Mouse (Mus musculus) bone marrow, adult 2 months (tissue): ENCODE measurements around the gene Tifa. TPM values are rescaled to one million over a fixed set of nuclear protein-coding genes. Genes with fewer than 3 reads are reported as not detected.

Experiments
- H3K27ac ChIP-seq: fragments of 200-500 bp; 2 replicates; pipeline ENCODE4 v1.5.1; 2012; ENCODE audit warnings: low read depth, mild to moderate bottlenecking, control low read depth, inconsistent platforms, low read length; ENCODE audit not compliant: control insufficient read depth, poor library complexity, insufficient read depth
- H3K4me1 ChIP-seq: fragments of 200-500 bp; 2 replicates; pipeline ENCODE4 v1.6.1; 2011; ENCODE audit warnings: low read length; ENCODE audit not compliant: control insufficient read depth, insufficient read depth
- H3K4me3 ChIP-seq: fragments of 200-500 bp; replicated peaks from 2 replicates; pipeline ENCODE3; 2011; ENCODE audit warnings: mild to moderate bottlenecking, low read depth, low read length, control low read depth; ENCODE audit not compliant: control insufficient read depth
- CTCF ChIP-seq: fragments of 200-500 bp; IDR thresholded peaks from 2 replicates; pipeline ENCODE4 v1.5.1; 2011; ENCODE audit warnings: low read length, control low read depth; ENCODE audit not compliant: control insufficient read depth, insufficient read depth
- POLR2A ChIP-seq: fragments of 200-500 bp; IDR thresholded peaks from 2 replicates; pipeline ENCODE4 v1.6.1; 2011; ENCODE audit warnings: low read depth, mild to moderate bottlenecking, control low read depth, low read length, borderline replicate concordance; ENCODE audit not compliant: control insufficient read depth
- WGBS: fragments of 180-500 bp; shearing (Covaris S2); methylation state at CpG from one replicate; pipeline ENCODE4 v1.1.7; 2018; 5-methylcytosine and 5-hydroxymethylcytosine counted together
- polyA plus RNA-seq: library from polyadenylated mRNA; stranded (reverse); fragments of >200 nt; gene quantifications from 2 replicates; pipeline ENCODE4 v1.2.4, GENCODE M21; 2011; ENCODE audit warnings: low replicate concordance; ENCODE audit not compliant: missing spikeins, insufficient read depth, insufficient read length

The Tifa gene
- polyA plus RNA-seq, 1 experiment = 38.2 TPM

GRCm38 (mm10) chr3:127823886-127824863, 34.6 kb downstream of the Tifa start:
- TF ChIP-seq CTCF = no peak
- TF ChIP-seq POLR2A = no peak
- Histone ChIP-seq H3K4me1 (peaks cover 1% of the 10 kb centered on the region; the same call in 1 of the 2 replicates), H3K27ac (peak overlapping the region; percentile 88), H3K4me3 (no peak overlapping the region)
- WGBS = 33% methylated on average over 17 of the region's 17 CpGs

- 89% methylated on average over 7 of the region's 7 CpGs for WGBS
- no peak overlapping the region for H3K27ac ChIP-seq
Measured at GRCm38 (mm10) chr3:127826503-127826902, 36.9 kb downstream of the Tifa start.

GRCm38 (mm10) chr3:127827123-127827522, 37.5 kb downstream of the Tifa start:
- WGBS = 81% methylated on average over 7 of the region's 7 CpGs
- Histone ChIP-seq H3K27ac (no peak overlapping the region), H3K4me1 (peaks cover 1% of the 10 kb centered on the region; the same call in 1 of the 2 replicates), H3K4me3 (no peak overlapping the region)
- TF ChIP-seq CTCF (no peak), POLR2A (no peak)

More at GRCm38 (mm10) chr3:127826503-127826902, 36.9 kb downstream of the Tifa start:
- TF ChIP-seq CTCF (no peak), POLR2A (no peak)
- H3K4me3 ChIP-seq = no peak overlapping the region
- H3K4me1 ChIP-seq = peaks cover 1% of the 10 kb centered on the region; the same call in 1 of the 2 replicates

- TF ChIP-seq POLR2A = no peak
- no peak for TF ChIP-seq CTCF
- no peaks in the 10 kb centered on the region for H3K4me1 ChIP-seq
- H3K27ac ChIP-seq = no peak overlapping the region
- WGBS = 89% methylated on average over 10 of the region's 10 CpGs
- H3K4me3 ChIP-seq = no peak overlapping the region
Measured at GRCm38 (mm10) chr3:127830183-127830582, 40.6 kb downstream of the Tifa start.

GRCm38 (mm10) chr3:127831079-127831478, 41.5 kb downstream of the Tifa start:
- TF ChIP-seq CTCF (no peak), POLR2A (no peak)
- H3K4me1 ChIP-seq = no peaks in the 10 kb centered on the region; the same call in 1 of the 2 replicates
- WGBS = 29% methylated on average over 6 of the region's 6 CpGs
- H3K27ac ChIP-seq = no peak overlapping the region
- no peak overlapping the region for H3K4me3 ChIP-seq

- H3K4me1 ChIP-seq = no peaks in the 10 kb centered on the region; the same call in 1 of the 2 replicates
- no peak overlapping the region for H3K27ac ChIP-seq
- no peak for TF ChIP-seq CTCF
- TF ChIP-seq POLR2A = no peak
- no peak overlapping the region for H3K4me3 ChIP-seq
- 82% methylated on average over 4 of the region's 4 CpGs for WGBS
Measured at GRCm38 (mm10) chr3:127834040-127834439, 44.4 kb downstream of the Tifa start.

GRCm38 (mm10) chr3:127835594-127835993, 46.0 kb downstream of the Tifa start:
- Histone ChIP-seq H3K4me1 (no peaks in the 10 kb centered on the region; the same call in 1 of the 2 replicates), H3K27ac (no peak overlapping the region), H3K4me3 (peak overlapping the region; percentile 7)
- 57% methylated on average over 6 of the region's 6 CpGs for WGBS
- TF ChIP-seq CTCF = no peak

GRCm38 (mm10) chr3:127836798-127837153, 47.2 kb downstream of the Tifa start:
- WGBS = under 1% methylated on average over 17 of the region's 17 CpGs
- Histone ChIP-seq H3K4me1 (no peaks in the 10 kb centered on the region; the same call in 1 of the 2 replicates), H3K4me3 (peak overlapping the region; percentile 64), H3K27ac (peak overlapping the region; percentile 94)
- TF ChIP-seq CTCF = no peak
- TF ChIP-seq POLR2A = no peak
